Mouse (Mus musculus) G1E-ER4 (cell line): Measurements from ENCODE around the gene Rnf7. TPM values are rescaled to one million over a fixed set of nuclear protein-coding genes. Genes with fewer than 3 reads are reported as not detected.
A peak's percentile ranks its signal among the peaks of the same experiment; 100 is the strongest.

Source experiments
- GATA1 ChIP-seq: IDR thresholded peaks from one replicate; pipeline ENCODE4 v1.8.0; 2012; ENCODE audit warnings: low read length, inconsistent platforms
- polyA plus RNA-seq: library from polyadenylated mRNA; stranded (reverse); fragments of >175 nt; gene quantifications from 2 replicates; pipeline ENCODE4 v1.2.3, GENCODE M21; 2012

The Rnf7 gene
- polyA plus RNA-seq: 49.9 and 60.2 TPM in 2 replicates

- no peak for TF ChIP-seq GATA1
Observed at GRCm38 (mm10) chr9:96478071-96478888, at the start of gene Rnf7. Gene Rnf7 (minus strand): TSS chr9:96478675.

- TF ChIP-seq GATA1: no peak
Observed at GRCm38 (mm10) chr9:96526011-96526410, 47.5 kb upstream of the Rnf7 start.

- TF ChIP-seq GATA1: no peak
Observed at GRCm38 (mm10) chr9:96524972-96525506, 46.6 kb upstream of the Rnf7 start, which contains the start of gene Gm28729. Gene Gm28729 (minus strand): TSS chr9:96525264.

DNA sequence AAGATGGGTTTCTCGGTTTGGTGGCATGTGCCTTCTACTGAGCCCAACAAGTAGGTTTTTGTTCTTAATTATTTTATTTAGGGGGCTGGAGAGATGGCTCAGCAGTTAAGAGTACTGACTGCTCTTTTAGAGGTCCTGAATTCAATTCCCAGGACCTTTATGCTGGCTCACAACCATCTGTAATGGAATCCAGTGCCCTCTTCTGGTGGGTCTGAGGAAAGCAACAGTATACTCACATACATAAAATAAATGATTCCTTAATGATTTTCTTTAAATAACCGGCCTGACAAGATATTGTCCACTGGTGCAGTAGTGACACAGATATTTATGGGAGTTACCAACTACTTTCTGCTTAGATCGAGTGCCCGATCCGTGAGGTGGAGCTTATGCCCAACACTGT is 44.7 kb upstream of the Rnf7 start:
- TF ChIP-seq GATA1: no peak

DNA sequence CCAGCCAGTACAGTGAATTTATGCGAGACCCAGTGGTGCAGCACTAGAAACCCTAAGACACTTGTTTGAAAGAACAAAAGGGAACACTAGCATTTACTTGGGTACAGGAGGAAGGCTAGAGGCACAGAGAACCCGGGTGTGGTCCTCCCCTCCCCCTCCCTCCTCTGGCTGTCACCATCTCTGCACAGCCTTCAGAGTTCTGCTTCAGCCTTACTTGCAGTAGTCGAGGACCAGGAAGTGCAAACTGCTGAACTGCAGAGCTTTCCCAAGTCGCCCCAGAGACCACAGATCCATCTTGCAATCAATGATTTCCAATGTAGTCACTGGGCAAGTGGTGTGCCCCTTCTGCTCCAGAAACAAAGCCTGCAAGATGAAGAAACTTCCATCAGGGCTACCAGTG is 39.0 kb upstream of the Rnf7 start:
- no peak for TF ChIP-seq GATA1

GRCm38 (mm10) chr9:96516806-96517205 is 38.3 kb upstream of the Rnf7 start:
- TF ChIP-seq GATA1: no peak

DNA sequence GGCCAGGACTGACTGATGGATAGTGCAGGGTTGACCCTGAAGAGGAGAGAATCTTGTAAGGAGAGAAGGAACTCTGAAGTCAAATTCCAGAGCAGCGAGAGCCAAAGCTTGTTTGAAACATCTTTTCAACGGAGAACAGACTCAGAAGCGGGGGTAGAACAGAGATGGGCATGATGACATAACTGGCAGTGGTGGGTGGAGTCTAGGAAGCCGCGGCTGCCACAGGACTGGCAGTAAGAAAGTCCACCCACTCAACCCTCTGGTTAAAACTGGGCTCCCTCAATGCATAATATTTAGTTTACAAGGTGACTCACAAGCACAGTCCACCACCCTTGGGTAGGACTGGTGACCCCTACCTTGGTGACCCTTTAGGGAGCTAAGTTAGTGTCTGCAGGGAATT is 37.3 kb upstream of the Rnf7 start:
- TF ChIP-seq GATA1: no peak

GRCm38 (mm10) chr9:96514278-96514677 is 35.8 kb upstream of the Rnf7 start:
- no peak for TF ChIP-seq GATA1

DNA sequence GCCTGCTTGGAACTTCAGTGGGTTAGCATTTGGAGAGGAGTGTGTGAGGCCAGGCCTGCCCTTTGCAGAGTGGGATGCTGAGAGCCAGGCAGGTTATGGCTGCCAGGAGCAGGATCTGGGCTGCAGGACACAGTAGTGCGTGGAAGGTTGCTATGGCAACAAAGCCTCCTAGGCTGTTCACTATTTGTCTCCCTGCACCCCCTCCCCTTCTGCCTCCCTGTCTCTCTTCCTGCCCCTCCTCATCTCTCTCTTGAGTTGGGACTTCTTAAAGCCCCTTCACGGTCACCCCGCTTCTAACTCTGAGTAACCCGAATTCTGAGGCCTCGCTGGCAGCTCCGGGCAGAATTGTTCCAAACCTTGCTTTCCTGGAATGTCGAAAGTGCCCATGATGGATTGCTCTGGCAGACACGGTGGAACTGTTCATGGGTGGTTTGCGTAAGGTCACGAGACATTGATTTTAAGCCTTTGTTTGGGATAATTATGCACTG is 27.6 kb upstream of the Rnf7 start:
- no peak for TF ChIP-seq GATA1

- TF ChIP-seq GATA1: no peak
Observed at GRCm38 (mm10) chr9:96505156-96505555, 26.7 kb upstream of the Rnf7 start.

- TF ChIP-seq GATA1: no peak
Observed at GRCm38 (mm10) chr9:96504116-96504895, 25.8 kb upstream of the Rnf7 start.

- TF ChIP-seq GATA1: no peak
Observed at GRCm38 (mm10) chr9:96502856-96503610, 24.6 kb upstream of the Rnf7 start.

- TF ChIP-seq GATA1: no peak
Observed at GRCm38 (mm10) chr9:96501217-96501616, 22.7 kb upstream of the Rnf7 start.

GRCm38 (mm10) chr9:96493212-96493611 is 14.7 kb upstream of the Rnf7 start:
- TF ChIP-seq GATA1: no peak

GRCm38 (mm10) chr9:96491810-96492209 is 13.3 kb upstream of the Rnf7 start:
- no peak for TF ChIP-seq GATA1

GRCm38 (mm10) chr9:96483648-96484047 is 5.2 kb upstream of the Rnf7 start:
- no peak for TF ChIP-seq GATA1

DNA sequence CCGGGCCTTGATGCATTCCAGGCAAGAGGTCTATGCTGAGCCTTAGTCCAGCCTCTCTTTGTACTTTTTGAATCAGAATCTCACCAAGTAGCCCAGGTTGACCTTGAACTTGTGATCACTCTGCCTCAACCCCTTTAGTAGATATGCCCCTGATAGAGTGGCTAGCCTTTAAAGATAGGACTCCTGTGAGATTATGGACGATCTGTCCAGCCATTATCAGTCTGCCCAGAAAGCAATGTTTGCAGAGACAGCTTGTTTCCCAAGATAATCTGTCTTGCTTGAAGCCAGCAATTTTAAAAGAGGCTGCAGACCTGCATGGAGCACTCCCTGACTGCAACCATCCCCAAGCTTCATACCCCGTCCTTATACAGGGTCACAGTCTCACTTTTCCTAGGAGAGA is 4.6 kb upstream of the Rnf7 start:
- peak; percentile 2 for TF ChIP-seq GATA1
